Mouse (Mus musculus) liver, adult (tissue): ENCODE measurements around the gene Apbb2.

Experiments
- GATA4 ChIP-seq: IDR thresholded peaks from 2 replicates; pipeline ENCODE4 v1.6.1; 2014; ENCODE audit warnings: mild to moderate bottlenecking, low read length; ENCODE audit not compliant: insufficient replicate concordance

The Apbb2 gene

GRCm38 (mm10) chr5:66413402-66413801, 205.2 kb downstream of the Apbb2 start:
- no peak for TF ChIP-seq GATA4

- TF ChIP-seq GATA4 = no peak
Measured at GRCm38 (mm10) chr5:66412821-66413220, 205.8 kb downstream of the Apbb2 start.

GRCm38 (mm10) chr5:66408546-66408945, 210.0 kb downstream of the Apbb2 start:
- no peak for TF ChIP-seq GATA4

GRCm38 (mm10) chr5:66407948-66408347, 210.6 kb downstream of the Apbb2 start:
- no peak for TF ChIP-seq GATA4

- no peak for TF ChIP-seq GATA4
Measured at GRCm38 (mm10) chr5:66406431-66406830, 212.2 kb downstream of the Apbb2 start.

GRCm38 (mm10) chr5:66405731-66406399, 212.7 kb downstream of the Apbb2 start:
- TF ChIP-seq GATA4 = no peak

- no peak for TF ChIP-seq GATA4
Measured at GRCm38 (mm10) chr5:66405305-66405704, 213.3 kb downstream of the Apbb2 start.

- TF ChIP-seq GATA4 = no peak
Measured at GRCm38 (mm10) chr5:66400563-66400962, 218.0 kb downstream of the Apbb2 start.

- no peak for TF ChIP-seq GATA4
Measured at GRCm38 (mm10) chr5:66399264-66399620, 219.3 kb downstream of the Apbb2 start.

GRCm38 (mm10) chr5:66398530-66399263, 219.9 kb downstream of the Apbb2 start:
- TF ChIP-seq GATA4 = no peak

GRCm38 (mm10) chr5:66393767-66394446, 224.7 kb downstream of the Apbb2 start:
- TF ChIP-seq GATA4 = no peak

- TF ChIP-seq GATA4 = no peak
Measured at GRCm38 (mm10) chr5:66392861-66393529, 225.6 kb downstream of the Apbb2 start.

- TF ChIP-seq GATA4 = no peak
Measured at GRCm38 (mm10) chr5:66391771-66392170, 226.8 kb downstream of the Apbb2 start.

- TF ChIP-seq GATA4 = no peak
Measured at GRCm38 (mm10) chr5:66391299-66391698, 227.3 kb downstream of the Apbb2 start.

- no peak for TF ChIP-seq GATA4
Measured at GRCm38 (mm10) chr5:66390567-66390966, 228.0 kb downstream of the Apbb2 start.

GRCm38 (mm10) chr5:66387481-66387880, 231.1 kb downstream of the Apbb2 start:
- no peak for TF ChIP-seq GATA4

GRCm38 (mm10) chr5:66385636-66386035, 232.9 kb downstream of the Apbb2 start:
- TF ChIP-seq GATA4 = no peak
